Mouse (Mus musculus): ENCODE measurements around the gene Rngtt.
"Not testable (repeated sequence)": the region's sequence is repeated elsewhere in the genome, so short reads cannot be mapped to it uniquely, and the experiment has no call there.

- not testable (repeated sequence) for TF ChIP-seq CTCF (conservative IDR thresholded peaks at IDR 0.05; ENCODE audit: insufficient read depth, insufficient read length, low read depth, low read length); POLR2A (IDR thresholded peaks at IDR 0.05; ENCODE audit: low read depth, low read length)
These were observed 9.0 kb upstream of the Rngtt start for GRCm38 (mm10) chr4:33300891-33301665.

Measured in kidney, adult 2 months (tissue).